Comparison of ENCODE assay signal across 8 mouse cellular contexts in the genomic region with DNA sequence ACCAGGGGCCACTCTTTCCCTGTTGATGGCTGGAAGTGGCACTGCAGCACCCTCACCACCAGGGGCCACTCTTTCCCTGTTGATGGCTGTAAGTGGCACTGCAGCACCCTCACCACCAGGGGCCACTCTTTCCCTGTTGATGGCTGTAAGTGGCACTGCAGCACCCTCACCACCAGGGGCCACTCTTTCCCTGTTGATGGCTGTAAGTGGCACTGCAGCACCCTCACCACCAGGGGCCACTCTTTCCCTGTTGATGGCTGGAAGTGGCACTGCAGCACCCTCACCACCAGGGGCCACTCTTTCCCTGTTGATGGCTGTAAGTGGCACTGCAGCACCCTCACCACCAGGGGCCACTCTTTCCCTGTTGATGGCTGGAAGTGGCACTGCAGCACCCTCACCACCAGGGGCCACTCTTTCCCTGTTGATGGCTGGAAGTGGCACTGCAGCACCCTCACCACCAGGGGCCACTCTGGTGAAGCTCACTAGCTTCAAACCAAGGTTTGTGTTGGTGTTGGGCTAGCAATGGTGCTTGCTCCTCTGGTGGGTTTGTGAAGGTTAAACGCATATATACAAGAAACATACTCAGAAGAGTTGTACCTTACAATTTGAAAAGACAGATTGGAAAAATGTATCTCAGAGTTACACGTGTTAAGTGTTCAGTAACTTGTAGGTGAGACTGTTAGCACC.
DNase-seq lines count a peak whose midpoint lies in the region; ATAC-seq lines count a peak whose summit lies in the region.

No protein-coding gene starts in this region.

- DNase-seq in 3134 (ENCODE audit: extremely low read depth, insufficient read length, low spot score): peak; percentile 65
- DNase-seq in adrenal gland, adult 2 months: peak; percentile 28
- peak; percentile 53 for DNase-seq in cerebellum, adult 9-11 months
- DNase-seq in left cerebral cortex, postnatal 25 days (ENCODE audit: low spot score in 2 of 2): peak; percentile 28 to 53
- peak; percentile 17 for DNase-seq in mesoderm, embryonic 11.5 days (ENCODE audit: low read depth, low spot score)
- DNase-seq in skeletal muscle tissue, adult 2 months (ENCODE audit: low read depth, low spot score): peak; percentile 48

- intact Hi-C loops in left cerebral cortex, postnatal 25 days (cut with DNase I): loop anchor here (10.0 kb wide), 2 partner anchors 471 to 1681 kb away; a partner anchor contains a TSS

- ATAC-seq in frontal cortex, adult (ENCODE audit: low TSS enrichment): peak; percentile 78
- ATAC-seq in inflammation-experienced regulatory T-cells, adult 6 months: peak; percentile 46

Comparison
In these comparisons a context has a peak if more than half of its experiments do, and no peak if none do; other contexts are left out.
1. Peak in every context shown above with its lines: DNase-seq and ATAC-seq.